Mouse (Mus musculus): ENCODE measurements at regions not wholly inside any gene's neighbourhood (a gene's known extent, or its start where the extent isn't known, plus 50 kb on each side); places are given as distances from the start of the nearest gene placed in this dataset.

DNA sequence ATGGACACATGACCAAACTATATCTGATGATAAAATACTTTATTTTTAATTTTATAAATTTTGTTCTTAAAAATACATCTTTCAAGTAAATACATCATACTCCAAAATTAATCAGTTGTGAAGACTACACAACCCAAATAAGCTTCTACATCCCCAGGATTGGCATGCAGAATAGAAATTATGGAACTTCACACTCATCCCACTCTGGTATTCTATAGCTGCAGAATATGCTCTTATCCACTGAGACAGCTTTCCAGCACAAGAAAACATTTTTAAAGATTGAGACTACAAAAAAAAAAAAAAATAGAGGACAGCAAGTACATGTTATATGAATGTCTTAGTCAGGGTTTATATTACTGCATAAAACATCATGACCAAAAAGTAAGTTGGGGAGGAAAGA, 94.4 kb downstream of the Gm11232 start:
- Histone ChIP-seq H3K9ac (ENCODE audit: low read depth, low read length) (no peak overlapping the region), H3K27ac (replicated peaks; ENCODE audit: insufficient read depth, low read depth, low read length) (no peak overlapping the region), H3K79me2 (ENCODE audit: control insufficient read depth, insufficient read depth, low read length) (no peaks in the 10 kb centered on the region), H3K4me3 (ENCODE audit: insufficient read depth, low read depth, low read length) (no peak overlapping the region), H3K27me3 (ENCODE audit: control insufficient read depth, insufficient read depth, low read length) (no peaks in the 10 kb centered on the region), H3K4me1 (ENCODE audit: control insufficient read depth, insufficient read depth, low read length) (peaks cover under 1% of the 10 kb centered on the region; the same call in 1 of the 2 replicates), H3K36me3 (ENCODE audit: control insufficient read depth, insufficient read depth, low read length) (no peaks in the 10 kb centered on the region)
- no peak for TF ChIP-seq CTCF (IDR thresholded peaks at IDR 0.05; ENCODE audit: low read depth, low read length)
- TF ChIP-seq POLR2A (IDR thresholded peaks at IDR 0.05; ENCODE audit: extremely low read depth, insufficient read depth, low read length) = no peak
- DNase-seq (ENCODE audit: extremely low read depth, low read depth, low spot score) = no peak

- TF ChIP-seq POLR2A (IDR thresholded peaks at IDR 0.05; ENCODE audit: extremely low read depth, insufficient read depth, low read length) (no peak), CTCF (IDR thresholded peaks at IDR 0.05; ENCODE audit: low read depth, low read length) (no peak)
- Histone ChIP-seq H3K27ac (replicated peaks; ENCODE audit: insufficient read depth, low read depth, low read length) (no peak overlapping the region), H3K4me1 (ENCODE audit: control insufficient read depth, insufficient read depth, low read length) (no peaks in the 10 kb centered on the region), H3K9ac (ENCODE audit: low read depth, low read length) (no peak overlapping the region), H3K79me2 (ENCODE audit: control insufficient read depth, insufficient read depth, low read length) (no peaks in the 10 kb centered on the region), H3K27me3 (ENCODE audit: control insufficient read depth, insufficient read depth, low read length) (no peaks in the 10 kb centered on the region), H3K4me3 (ENCODE audit: insufficient read depth, low read depth, low read length) (no peak overlapping the region), H3K36me3 (ENCODE audit: control insufficient read depth, insufficient read depth, low read length) (no peaks in the 10 kb centered on the region)
- peak; percentile 93 for DNase-seq (ENCODE audit: extremely low read depth, low read depth, low spot score)
- WGBS = 32% methylated on average over 10 of the region's 10 CpGs
Observed at GRCm38 (mm10) chr4:71640521-71640920, 117.2 kb downstream of the Gm11232 start.

DNA sequence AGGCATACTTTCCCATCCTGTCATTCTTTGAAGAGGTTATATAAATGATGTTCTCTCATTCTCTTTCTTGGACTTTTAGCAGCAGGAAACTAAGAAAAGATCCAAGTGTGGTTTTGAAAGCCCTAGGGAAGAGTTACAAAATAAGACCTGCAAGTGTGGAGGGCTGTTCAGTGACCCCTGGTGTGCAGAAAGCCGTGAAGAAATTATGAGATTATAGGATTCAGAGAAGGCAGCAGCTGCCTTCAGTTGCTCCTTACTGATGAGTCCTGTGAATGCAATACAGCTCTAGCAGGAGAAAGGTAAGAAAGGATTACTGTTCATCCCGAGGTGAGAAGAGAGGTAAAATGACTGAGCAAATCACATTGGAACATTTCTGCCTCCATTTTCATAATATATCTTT, 130.7 kb downstream of the Gm11232 start:
- TF ChIP-seq POLR2A (IDR thresholded peaks at IDR 0.05; ENCODE audit: extremely low read depth, insufficient read depth, low read length) (no peak), CTCF (IDR thresholded peaks at IDR 0.05; ENCODE audit: low read depth, low read length) (no peak)
- no peak for DNase-seq (ENCODE audit: extremely low read depth, low read depth, low spot score)
- Histone ChIP-seq H3K36me3 (ENCODE audit: control insufficient read depth, insufficient read depth, low read length) (no peaks in the 10 kb centered on the region), H3K79me2 (ENCODE audit: control insufficient read depth, insufficient read depth, low read length) (no peaks in the 10 kb centered on the region), H3K4me1 (ENCODE audit: control insufficient read depth, insufficient read depth, low read length) (no peaks in the 10 kb centered on the region), H3K27ac (replicated peaks; ENCODE audit: insufficient read depth, low read depth, low read length) (no peak overlapping the region), H3K4me3 (ENCODE audit: insufficient read depth, low read depth, low read length) (no peak overlapping the region), H3K27me3 (ENCODE audit: control insufficient read depth, insufficient read depth, low read length) (no peaks in the 10 kb centered on the region), H3K9ac (ENCODE audit: low read depth, low read length) (no peak overlapping the region)
- 50% methylated on average over 2 of the region's 2 CpGs for WGBS

GRCm38 (mm10) chr4:71626626-71627025, 131.1 kb downstream of the Gm11232 start:
- no peaks in the 10 kb centered on the region for H3K27me3 ChIP-seq (ENCODE audit: control insufficient read depth, insufficient read depth, low read length)
- no peaks in the 10 kb centered on the region for H3K36me3 ChIP-seq (ENCODE audit: control insufficient read depth, insufficient read depth, low read length)
- 53% methylated on average over 1 of the region's 1 CpGs for WGBS
- H3K27ac ChIP-seq (replicated peaks; ENCODE audit: insufficient read depth, low read depth, low read length) = no peak overlapping the region
- no peak for TF ChIP-seq POLR2A (IDR thresholded peaks at IDR 0.05; ENCODE audit: extremely low read depth, insufficient read depth, low read length)
- TF ChIP-seq CTCF (IDR thresholded peaks at IDR 0.05; ENCODE audit: low read depth, low read length) = no peak
- DNase-seq (ENCODE audit: extremely low read depth, low read depth, low spot score) = no peak
- no peaks in the 10 kb centered on the region for H3K79me2 ChIP-seq (ENCODE audit: control insufficient read depth, insufficient read depth, low read length)
- H3K9ac ChIP-seq (ENCODE audit: low read depth, low read length) = no peak overlapping the region
- H3K4me3 ChIP-seq (ENCODE audit: insufficient read depth, low read depth, low read length) = no peak overlapping the region
- no peaks in the 10 kb centered on the region for H3K4me1 ChIP-seq (ENCODE audit: control insufficient read depth, insufficient read depth, low read length)

DNA sequence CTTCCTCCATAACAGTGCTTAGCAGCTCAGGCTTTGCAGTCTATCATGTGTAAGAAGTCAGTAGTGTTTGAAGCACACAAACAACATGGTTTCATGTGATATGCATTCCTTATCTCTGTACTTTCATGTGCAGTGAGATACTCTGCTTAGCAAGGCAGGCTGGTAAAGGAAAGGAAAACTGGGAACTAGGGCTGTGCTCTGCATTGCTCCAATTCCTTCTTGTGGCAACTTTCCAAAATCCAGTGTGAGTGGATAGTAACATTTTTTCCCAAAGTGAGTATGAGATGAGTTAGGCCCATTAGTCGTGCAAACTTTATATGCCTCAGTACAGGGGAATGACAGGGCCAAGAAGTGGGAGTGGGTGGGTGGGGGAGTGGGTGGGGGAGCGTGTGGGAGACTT, 133.0 kb downstream of the Gm11232 start:
- DNase-seq (ENCODE audit: extremely low read depth, low read depth, low spot score) = no peak
- no peak for TF ChIP-seq POLR2A (IDR thresholded peaks at IDR 0.05; ENCODE audit: extremely low read depth, insufficient read depth, low read length)
- no peak for TF ChIP-seq CTCF (IDR thresholded peaks at IDR 0.05; ENCODE audit: low read depth, low read length)
- Histone ChIP-seq H3K36me3 (ENCODE audit: control insufficient read depth, insufficient read depth, low read length) (no peaks in the 10 kb centered on the region), H3K27ac (replicated peaks; ENCODE audit: insufficient read depth, low read depth, low read length) (no peak overlapping the region), H3K4me1 (ENCODE audit: control insufficient read depth, insufficient read depth, low read length) (no peaks in the 10 kb centered on the region), H3K4me3 (ENCODE audit: insufficient read depth, low read depth, low read length) (no peak overlapping the region), H3K79me2 (ENCODE audit: control insufficient read depth, insufficient read depth, low read length) (no peaks in the 10 kb centered on the region), H3K9ac (ENCODE audit: low read depth, low read length) (no peak overlapping the region), H3K27me3 (ENCODE audit: control insufficient read depth, insufficient read depth, low read length) (no peaks in the 10 kb centered on the region)
- 83% methylated on average over 2 of the region's 2 CpGs for WGBS

DNA sequence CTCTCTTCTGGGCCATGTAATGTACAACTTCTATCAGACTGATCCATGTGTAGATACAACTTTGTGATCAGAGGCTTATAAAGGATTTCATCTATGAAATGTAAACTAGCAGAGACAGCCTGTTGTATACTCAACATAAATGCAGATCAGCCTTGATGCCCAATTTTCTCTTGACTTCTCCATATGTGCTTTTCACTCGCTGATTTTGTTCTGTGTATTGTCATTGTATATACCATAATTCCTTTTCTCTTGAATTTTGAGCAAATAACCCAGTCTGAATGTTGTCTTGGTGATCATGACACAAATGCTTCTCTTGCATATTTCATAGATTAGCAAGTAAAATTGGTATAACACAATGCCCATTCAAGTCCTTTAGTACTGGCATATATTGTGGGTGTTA, 144.0 kb downstream of the Gm11232 start:
- no peaks in the 10 kb centered on the region for H3K79me2 ChIP-seq (ENCODE audit: control insufficient read depth, insufficient read depth, low read length)
- no peak overlapping the region for H3K27ac ChIP-seq (replicated peaks; ENCODE audit: insufficient read depth, low read depth, low read length)
- WGBS = 88% methylated on average over 1 of the region's 1 CpGs
- H3K27me3 ChIP-seq (ENCODE audit: control insufficient read depth, insufficient read depth, low read length) = no peaks in the 10 kb centered on the region
- no peak for DNase-seq (ENCODE audit: extremely low read depth, low read depth, low spot score)
- H3K36me3 ChIP-seq (ENCODE audit: control insufficient read depth, insufficient read depth, low read length) = no peaks in the 10 kb centered on the region
- TF ChIP-seq POLR2A (IDR thresholded peaks at IDR 0.05; ENCODE audit: extremely low read depth, insufficient read depth, low read length) = no peak
- no peak overlapping the region for H3K4me3 ChIP-seq (ENCODE audit: insufficient read depth, low read depth, low read length)
- H3K9ac ChIP-seq (ENCODE audit: low read depth, low read length) = no peak overlapping the region
- H3K4me1 ChIP-seq (ENCODE audit: control insufficient read depth, insufficient read depth, low read length) = no peaks in the 10 kb centered on the region
